Mouse (Mus musculus) cortical plate, adult 2 months (tissue): Measurements from ENCODE around the gene D1Ertd622e.

Source experiments
- CTCF ChIP-seq: fragments of 200-500 bp; IDR thresholded peaks from 2 replicates; pipeline ENCODE4 v1.5.1; 2011; ENCODE audit warnings: mild to moderate bottlenecking, control low read depth, low read length; ENCODE audit not compliant: insufficient read depth; ENCODE audit errors: extremely low read depth
- POLR2A ChIP-seq: fragments of 200-500 bp; IDR thresholded peaks from 2 replicates; pipeline ENCODE4 v1.6.1; 2011; ENCODE audit warnings: mild to moderate bottlenecking, low read length, control low read depth; ENCODE audit not compliant: insufficient read depth; ENCODE audit errors: extremely low read depth

- TF ChIP-seq POLR2A, result no peak
- no peak for TF ChIP-seq CTCF
Observed at GRCm38 (mm10) chr1:97628859-97629258, 33.0 kb downstream of the D1Ertd622e start.
